Mouse (Mus musculus) forebrain, embryonic 14.5 days (tissue): Measurements from ENCODE around the gene Farp1. TPM values are rescaled to one million over a fixed set of nuclear protein-coding genes. Genes with fewer than 3 reads are reported as not detected.

Experiments
- ATAC-seq: fragments of 200-750 bp; cut with Nextera tagmentation; 2 replicates; pipeline ENCODE4 v1.8.0; 2017; ENCODE audit warnings: mild to moderate bottlenecking, moderate library complexity
- DNase-seq: peaks from one replicate; pipeline ENCODE4 v3.0.0-alpha.2; 2015; ENCODE audit warnings: low spot score
- H3K27ac ChIP-seq: fragments of 300-500 bp; sonication (generic); 2 replicates; pipeline ENCODE4 v1.5.1; 2014; ENCODE audit warnings: low read depth, mild to moderate bottlenecking, control low read depth, low read length, moderate library complexity
- H3K27me3 ChIP-seq: fragments of 300-500 bp; sonication (generic); replicated peaks from 2 replicates; pipeline ENCODE4 v1.6.1; 2014; ENCODE audit warnings: low read length, control low read depth, mixed read lengths; ENCODE audit not compliant: control insufficient read depth, insufficient read depth
- H3K36me3 ChIP-seq: fragments of 300-500 bp; sonication (generic); 2 replicates; pipeline ENCODE4 v1.6.1; 2014; ENCODE audit warnings: low read length, control low read depth; ENCODE audit not compliant: control insufficient read depth, insufficient read depth
- H3K4me1 ChIP-seq: fragments of 300-500 bp; sonication (generic); 2 replicates; pipeline ENCODE4 v1.6.1; 2014; ENCODE audit warnings: antibody characterized with exemption, low read length, control low read depth; ENCODE audit not compliant: control insufficient read depth, insufficient read depth
- H3K4me2 ChIP-seq: fragments of 300-500 bp; sonication (generic); 2 replicates; pipeline ENCODE4 v1.6.1; 2014; ENCODE audit warnings: mild to moderate bottlenecking, control low read depth, low read length
- H3K4me3 ChIP-seq: fragments of 300-500 bp; sonication (generic); 2 replicates; pipeline ENCODE4 v1.5.1; 2014; ENCODE audit warnings: low read depth, low read length, control low read depth
- H3K9ac ChIP-seq: fragments of 300-500 bp; sonication (generic); 2 replicates; pipeline ENCODE4 v1.6.1; 2014; ENCODE audit warnings: mild to moderate bottlenecking, low read length, control low read depth, moderate library complexity
- H3K9me3 ChIP-seq: fragments of 300-500 bp; sonication (generic); replicated peaks from 2 replicates; pipeline ENCODE4 v1.6.1; 2016; ENCODE audit warnings: low read length, control low read depth, mixed read lengths; ENCODE audit not compliant: control insufficient read depth
- WGBS: fragments of 180-500 bp; shearing (Covaris S2); extraction: QIAGEN DNeasy Blood & Tissue Kit; methylation state at CpG from one replicate; pipeline ENCODE4 v1.1.7; 2014; 5-methylcytosine and 5-hydroxymethylcytosine counted together
- polyA plus RNA-seq: library from polyadenylated mRNA; unstranded; fragments of >200 nt; fragmentation: Nextera tagmentation; extraction: Ambion mirVana; gene quantifications from 2 replicates; pipeline ENCODE4 v1.2.1, GENCODE M21; 2014

Gene Farp1
- polyA plus RNA-seq, 1 experiment from 2014 or later: 17.4 TPM

GRCm38 (mm10) chr14:121151837-121152236 lies 116.8 kb downstream of the Farp1 start:
- no peak overlapping the region for H3K4me2 ChIP-seq
- H3K4me1 ChIP-seq: peaks cover 21% of the 10 kb centered on the region
- WGBS: 75% methylated on average over 10 of the region's 10 CpGs
- H3K36me3 ChIP-seq: no peaks in the 10 kb centered on the region
- H3K27ac ChIP-seq: peak overlapping the region; percentile 16; the same call in 1 of the 2 replicates
- H3K27me3 ChIP-seq: no peaks in the 10 kb centered on the region
- H3K9ac ChIP-seq: no peak overlapping the region
- no peaks in the 10 kb centered on the region for H3K9me3 ChIP-seq
- ATAC-seq: peak; percentile 56; the same call in 1 of the 2 replicates
- no peak overlapping the region for H3K4me3 ChIP-seq
- DNase-seq: peak; percentile 61

GRCm38 (mm10) chr14:121152771-121153170 lies 117.8 kb downstream of the Farp1 start:
- no peaks in the 10 kb centered on the region for H3K9me3 ChIP-seq
- no peaks in the 10 kb centered on the region for H3K36me3 ChIP-seq
- no peak overlapping the region for H3K27ac ChIP-seq
- DNase-seq: no peak
- H3K9ac ChIP-seq: no peak overlapping the region
- H3K4me3 ChIP-seq: no peak overlapping the region
- no peak for ATAC-seq
- H3K27me3 ChIP-seq: no peaks in the 10 kb centered on the region
- WGBS: 67% methylated on average over 6 of the region's 6 CpGs
- no peak overlapping the region for H3K4me2 ChIP-seq
- H3K4me1 ChIP-seq: peaks cover 21% of the 10 kb centered on the region

- peak; percentile 35; the same call in 1 of the 2 replicates for ATAC-seq
- Histone ChIP-seq H3K9ac (no peak overlapping the region), H3K9me3 (no peaks in the 10 kb centered on the region), H3K27me3 (no peaks in the 10 kb centered on the region), H3K4me1 (peaks cover 21% of the 10 kb centered on the region), H3K36me3 (no peaks in the 10 kb centered on the region), H3K27ac (no peak overlapping the region), H3K4me3 (no peak overlapping the region), H3K4me2 (no peak overlapping the region)
- 17% methylated on average over 7 of the region's 7 CpGs for WGBS
- DNase-seq: peak; percentile 59
Observed at GRCm38 (mm10) chr14:121153260-121153659, 118.3 kb downstream of the Farp1 start.

- H3K9me3 ChIP-seq: no peaks in the 10 kb centered on the region
- H3K27ac ChIP-seq: no peak overlapping the region
- H3K4me3 ChIP-seq: no peak overlapping the region
- no peak overlapping the region for H3K9ac ChIP-seq
- H3K27me3 ChIP-seq: no peaks in the 10 kb centered on the region
- no peak for DNase-seq
- no peaks in the 10 kb centered on the region for H3K36me3 ChIP-seq
- no peak for ATAC-seq
- WGBS: 89% methylated on average over 4 of the region's 4 CpGs
- H3K4me1 ChIP-seq: peaks cover 21% of the 10 kb centered on the region
- no peak overlapping the region for H3K4me2 ChIP-seq
Observed at GRCm38 (mm10) chr14:121155173-121155572, 120.2 kb downstream of the Farp1 start.

- Histone ChIP-seq H3K27ac (no peak overlapping the region), H3K27me3 (no peaks in the 10 kb centered on the region), H3K4me1 (peaks cover under 1% of the 10 kb centered on the region; the same call in 1 of the 2 replicates), H3K4me3 (no peak overlapping the region), H3K9ac (no peak overlapping the region), H3K4me2 (no peak overlapping the region), H3K9me3 (no peaks in the 10 kb centered on the region), H3K36me3 (no peaks in the 10 kb centered on the region)
- ATAC-seq (no peak), DNase-seq (no peak)
- WGBS: 79% methylated on average over 2 of the region's 2 CpGs
Observed at GRCm38 (mm10) chr14:121158616-121159015, 123.6 kb downstream of the Farp1 start.

GRCm38 (mm10) chr14:121162822-121163221 lies 127.8 kb downstream of the Farp1 start:
- H3K4me1 ChIP-seq: 0 out of 2 replicates have a peak, but pooled peaks cover 3% of the 10 kb centered on the region
- 84% methylated on average over 2 of the region's 2 CpGs for WGBS
- DNase-seq (no peak), ATAC-seq (no peak)
- H3K36me3 ChIP-seq: no peaks in the 10 kb centered on the region
- no peak overlapping the region for H3K9ac ChIP-seq
- no peak overlapping the region for H3K4me2 ChIP-seq
- H3K9me3 ChIP-seq: no peaks in the 10 kb centered on the region
- H3K27ac ChIP-seq: no peak overlapping the region
- H3K4me3 ChIP-seq: no peak overlapping the region
- no peaks in the 10 kb centered on the region for H3K27me3 ChIP-seq

- no peak overlapping the region for H3K4me2 ChIP-seq
- no peak for DNase-seq
- no peak overlapping the region for H3K4me3 ChIP-seq
- H3K27ac ChIP-seq: no peak overlapping the region
- H3K27me3 ChIP-seq: no peaks in the 10 kb centered on the region
- no peak overlapping the region for H3K9ac ChIP-seq
- no peaks in the 10 kb centered on the region for H3K9me3 ChIP-seq
- no peak for ATAC-seq
- WGBS: 97% methylated on average over 1 of the region's 1 CpGs
- H3K36me3 ChIP-seq: no peaks in the 10 kb centered on the region
- H3K4me1 ChIP-seq: peaks cover 5% of the 10 kb centered on the region; the same call in 1 of the 2 replicates
Observed at GRCm38 (mm10) chr14:121164866-121165265, 129.9 kb downstream of the Farp1 start.

GRCm38 (mm10) chr14:121165408-121166037 lies 130.5 kb downstream of the Farp1 start:
- peak; percentile 13 for DNase-seq
- H3K36me3 ChIP-seq: no peaks in the 10 kb centered on the region
- no peak overlapping the region for H3K4me3 ChIP-seq
- ATAC-seq: peak; percentile 59; the same call in 1 of the 2 replicates
- no peak overlapping the region for H3K9ac ChIP-seq
- no peaks in the 10 kb centered on the region for H3K9me3 ChIP-seq
- no peaks in the 10 kb centered on the region for H3K27me3 ChIP-seq
- no peak overlapping the region for H3K4me2 ChIP-seq
- peaks cover 5% of the 10 kb centered on the region; the same call in 1 of the 2 replicates for H3K4me1 ChIP-seq
- H3K27ac ChIP-seq: no peak overlapping the region; the same call in 1 of the 2 replicates
- 46% methylated on average over 6 of the region's 6 CpGs for WGBS

GRCm38 (mm10) chr14:121166038-121166436 lies 131.0 kb downstream of the Farp1 start:
- no peak overlapping the region for H3K4me3 ChIP-seq
- no peak overlapping the region for H3K27ac ChIP-seq
- no peaks in the 10 kb centered on the region for H3K9me3 ChIP-seq
- H3K9ac ChIP-seq: no peak overlapping the region
- no peaks in the 10 kb centered on the region for H3K27me3 ChIP-seq
- H3K4me2 ChIP-seq: no peak overlapping the region
- peaks cover 5% of the 10 kb centered on the region; the same call in 1 of the 2 replicates for H3K4me1 ChIP-seq
- ATAC-seq (no peak), DNase-seq (no peak)
- no peaks in the 10 kb centered on the region for H3K36me3 ChIP-seq
- 77% methylated on average over 7 of the region's 7 CpGs for WGBS
